Mouse (Mus musculus) kidney, adult 2 months (tissue): ENCODE measurements around the gene Ttc41.

Experiments
- CTCF ChIP-seq: fragments of 200-500 bp; conservative IDR thresholded peaks from 2 replicates; pipeline ENCODE4 v1.5.1; 2011; ENCODE audit warnings: low read depth, mild to moderate bottlenecking, control low read depth, low read length, moderate library complexity, mixed read lengths; ENCODE audit not compliant: insufficient read depth, insufficient read length
- POLR2A ChIP-seq: fragments of 200-500 bp; IDR thresholded peaks from one replicate; pipeline ENCODE4 v1.6.1; 2011; ENCODE audit warnings: low read depth, low read length, control low read depth

DNA sequence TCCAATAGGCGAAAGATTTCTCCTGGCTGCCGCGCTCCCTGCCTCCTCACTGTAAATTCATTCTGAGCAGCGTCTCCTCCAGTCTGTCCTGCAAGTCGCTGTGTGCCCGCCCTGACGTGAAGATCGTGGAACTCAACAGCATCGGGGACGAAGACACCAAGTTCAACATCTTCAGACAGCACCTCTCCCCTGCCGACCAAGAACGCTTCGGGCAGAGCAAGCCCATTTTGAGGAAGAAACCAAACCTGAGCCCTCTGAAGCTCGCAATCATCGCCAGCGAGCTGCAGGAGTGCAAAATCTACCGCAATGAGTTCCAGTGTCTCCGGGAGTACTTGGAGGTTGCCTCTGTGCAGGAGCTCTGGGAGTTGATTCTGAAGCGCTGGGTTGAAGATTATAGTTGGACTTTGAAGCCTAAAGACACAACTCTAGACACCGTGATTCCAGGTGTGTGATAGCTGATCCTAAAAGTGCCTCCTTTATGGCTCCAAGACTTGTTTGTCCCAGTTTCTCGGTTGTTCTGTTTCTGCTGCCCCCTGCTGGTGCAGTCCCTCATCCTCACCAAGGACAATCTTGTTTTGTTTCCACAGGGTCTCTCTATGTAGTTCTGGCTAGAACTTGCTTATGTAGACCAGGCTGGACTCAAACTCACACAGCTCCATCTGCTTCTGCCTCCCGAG, 25.4 kb downstream of the Ttc41 start:
- peak; percentile 84 for TF ChIP-seq CTCF
- TF ChIP-seq POLR2A, result no peak
